Mouse (Mus musculus): ENCODE data around the gene Ywhag.

Ywhag gene

DNA sequence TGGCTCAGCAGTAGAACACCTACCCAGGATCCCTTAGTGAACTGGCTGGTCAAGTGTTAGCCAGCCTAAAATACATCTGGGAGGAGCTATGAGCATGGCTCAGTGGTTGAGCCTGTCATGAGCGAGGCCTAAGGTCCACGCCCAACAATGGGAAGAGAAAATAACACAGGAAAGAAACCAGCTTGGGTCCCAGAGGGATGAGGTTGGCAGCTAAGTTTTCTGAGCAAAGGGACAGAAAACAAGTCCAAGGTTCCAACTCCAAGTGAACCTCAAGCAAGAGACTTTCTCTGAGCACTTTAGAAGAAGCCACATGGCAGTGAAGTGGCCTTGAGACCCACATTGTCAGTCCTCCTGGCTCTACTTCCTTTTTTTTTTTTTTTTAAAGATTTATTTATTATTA, 17.2 kb upstream of the Ywhag start:
- DNase-seq (ENCODE audit: low read depth, low spot score): no peak

DNA sequence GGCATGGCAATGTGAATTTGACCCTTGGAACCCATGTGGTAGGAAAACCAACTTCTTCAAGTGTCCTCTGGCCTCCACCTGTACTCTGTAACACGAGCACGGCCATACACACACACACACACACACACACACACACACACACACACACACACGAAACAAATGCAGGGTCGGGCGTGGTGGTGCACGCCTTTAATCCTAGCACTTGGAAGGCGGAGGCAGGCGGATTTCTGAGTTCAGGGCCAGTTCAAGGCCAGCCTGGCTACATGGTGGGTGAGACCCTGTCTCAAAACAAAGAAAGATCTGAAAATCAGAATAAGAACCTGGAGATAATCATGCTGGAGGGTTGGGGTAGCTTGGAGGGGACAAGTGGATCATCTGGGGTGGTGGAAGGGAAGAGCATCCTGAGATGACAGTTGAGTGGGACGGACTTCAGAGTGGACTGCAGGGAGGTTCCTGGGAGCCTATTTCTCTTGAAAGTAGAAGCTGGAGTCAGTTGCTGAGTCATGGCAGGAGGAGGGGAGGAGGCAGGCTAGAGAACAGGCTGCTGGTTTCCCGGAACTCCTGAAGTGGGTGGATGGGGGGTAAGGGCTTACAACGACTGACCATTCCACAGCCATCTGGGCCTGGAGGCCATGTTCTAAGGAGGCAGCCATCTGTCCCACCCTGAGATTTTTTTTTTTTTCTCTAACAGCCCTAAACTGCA, 16.4 kb upstream of the Ywhag start:
- DNase-seq (ENCODE audit: low read depth, low spot score): peak; percentile 57

DNA sequence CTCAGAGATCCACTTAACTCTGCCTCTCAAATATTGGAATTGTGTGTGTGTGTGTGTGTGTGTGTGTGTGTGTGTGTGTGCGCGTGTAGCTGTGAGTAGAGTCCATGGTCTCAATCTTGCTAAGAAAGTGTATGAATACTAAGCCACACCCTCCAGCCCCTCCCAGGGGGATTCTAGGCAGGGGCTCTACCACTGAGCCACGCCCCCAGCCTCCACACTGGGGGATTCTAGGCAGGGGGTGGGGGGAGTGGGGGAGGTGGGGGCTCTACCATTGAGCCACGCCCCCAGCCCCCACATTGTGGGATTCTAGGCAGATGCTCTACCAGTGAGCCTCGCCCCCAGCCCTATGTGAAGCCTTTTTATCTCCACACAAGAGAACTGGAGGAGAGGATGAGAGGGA, 12.2 kb upstream of the Ywhag start:
- DNase-seq (ENCODE audit: low read depth, low spot score): peak; percentile 84

DNA sequence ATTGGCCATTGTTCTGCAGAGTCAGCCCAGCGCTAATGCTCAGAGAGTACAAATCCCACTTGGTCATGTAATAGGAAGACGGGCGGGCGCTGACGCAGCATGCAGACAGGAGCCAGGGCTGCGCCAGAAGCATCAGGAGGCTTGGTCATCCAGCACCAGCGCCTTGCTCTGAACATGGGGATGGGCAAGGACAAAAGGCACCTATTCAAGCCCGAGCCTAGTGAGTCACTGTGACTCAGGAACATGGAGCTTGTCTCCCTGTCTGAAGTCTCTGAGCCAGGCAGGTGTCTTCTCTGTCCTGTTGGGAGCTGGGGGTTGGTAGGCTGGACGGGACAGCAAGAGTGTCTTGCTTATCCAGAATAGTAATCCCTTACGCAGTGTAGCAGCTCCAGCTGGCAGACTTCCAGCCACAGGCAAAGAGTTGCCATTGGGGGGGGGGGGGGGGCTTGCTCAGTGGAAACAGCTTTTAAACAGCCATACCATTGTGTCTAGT, 11.5 kb upstream of the Ywhag start:
- DNase-seq (ENCODE audit: low read depth, low spot score): no peak

DNA sequence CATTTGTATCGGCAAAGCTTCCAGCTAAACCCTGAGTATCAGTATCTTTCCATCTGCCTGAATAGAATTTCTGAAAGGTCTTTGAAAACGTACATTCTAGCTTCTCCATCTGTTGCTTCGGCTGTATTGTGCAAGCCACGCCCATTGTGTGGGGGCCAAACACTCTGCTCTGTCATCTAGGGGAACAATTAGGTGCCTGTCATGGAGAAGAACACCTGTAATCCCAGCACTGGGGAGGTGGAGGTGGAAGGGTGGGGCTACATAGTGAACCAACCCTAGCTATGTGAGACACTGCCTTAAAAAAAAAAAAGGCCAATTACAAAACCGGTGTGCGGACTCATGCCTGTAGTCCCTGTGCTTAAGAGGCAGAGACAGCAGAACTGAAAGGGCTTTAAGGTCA, 8.3 kb upstream of the Ywhag start:
- peak; percentile 49 for DNase-seq (ENCODE audit: low read depth, low spot score)

DNA sequence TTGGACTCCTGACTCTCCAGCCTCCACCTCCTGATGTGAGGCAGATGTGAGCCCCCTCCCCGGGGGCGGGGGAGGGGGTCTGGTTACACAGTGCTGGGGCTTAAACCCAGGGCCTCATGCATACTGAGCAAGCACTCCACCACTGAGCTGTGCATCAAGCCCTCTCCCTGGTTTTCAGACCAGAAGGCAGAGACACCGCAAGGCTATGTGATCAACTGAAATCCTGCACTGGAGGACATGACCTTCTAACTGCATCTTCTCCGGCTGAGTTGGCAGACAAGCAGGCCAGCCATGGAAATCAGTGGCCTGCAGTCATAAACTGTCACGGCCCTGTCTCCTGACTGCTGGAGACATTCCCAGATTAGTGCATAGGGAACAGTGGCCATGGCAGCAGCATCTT, 6.2 kb upstream of the Ywhag start:
- DNase-seq (ENCODE audit: low read depth, low spot score): peak; percentile 62

DNA sequence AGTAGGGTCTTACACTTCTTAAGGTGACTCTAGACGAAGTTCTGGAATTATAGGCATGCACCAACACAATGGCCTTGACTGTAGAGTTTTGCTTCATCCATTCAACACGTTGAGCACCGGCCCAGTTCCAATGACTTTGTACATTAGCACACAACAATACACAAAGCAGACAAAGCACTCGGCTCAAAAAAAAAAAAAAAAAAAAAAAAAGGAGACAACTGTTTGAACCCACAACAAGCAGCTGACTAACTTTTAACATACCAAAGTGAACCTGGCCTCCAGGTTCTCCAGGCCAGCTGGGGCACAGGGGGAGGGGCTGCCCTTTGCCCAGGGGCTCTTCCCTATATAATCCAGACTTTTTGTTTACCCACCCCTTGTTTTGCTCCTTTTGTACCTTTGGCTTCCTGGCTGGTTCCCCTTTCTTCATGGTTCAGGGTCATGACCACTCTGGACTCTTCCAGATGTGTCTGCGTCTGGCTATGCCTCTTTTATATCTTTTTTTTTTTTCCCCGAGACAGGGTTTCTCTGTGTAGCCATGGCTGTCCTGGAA, 1.3 kb upstream of the Ywhag start:
- peak; percentile 81 for DNase-seq (ENCODE audit: low read depth, low spot score)

DNA sequence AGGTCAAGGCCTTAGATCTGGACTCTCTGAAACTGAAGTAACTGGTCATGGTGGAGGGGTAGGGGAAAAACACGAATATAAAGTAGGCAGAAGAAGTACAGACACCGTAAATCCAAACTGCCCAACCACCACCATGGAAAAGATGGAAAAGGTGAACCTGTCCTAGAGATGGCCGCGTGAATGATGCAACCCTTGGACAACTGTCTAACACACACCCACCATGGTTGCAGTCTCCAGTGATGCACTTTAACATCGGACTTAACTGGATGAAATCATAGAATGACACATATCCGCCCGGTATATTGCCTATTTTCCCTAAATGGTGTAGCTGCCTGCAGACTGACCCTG, 734 bp upstream of the Ywhag start:
- no peak for DNase-seq (ENCODE audit: low read depth, low spot score)

DNA sequence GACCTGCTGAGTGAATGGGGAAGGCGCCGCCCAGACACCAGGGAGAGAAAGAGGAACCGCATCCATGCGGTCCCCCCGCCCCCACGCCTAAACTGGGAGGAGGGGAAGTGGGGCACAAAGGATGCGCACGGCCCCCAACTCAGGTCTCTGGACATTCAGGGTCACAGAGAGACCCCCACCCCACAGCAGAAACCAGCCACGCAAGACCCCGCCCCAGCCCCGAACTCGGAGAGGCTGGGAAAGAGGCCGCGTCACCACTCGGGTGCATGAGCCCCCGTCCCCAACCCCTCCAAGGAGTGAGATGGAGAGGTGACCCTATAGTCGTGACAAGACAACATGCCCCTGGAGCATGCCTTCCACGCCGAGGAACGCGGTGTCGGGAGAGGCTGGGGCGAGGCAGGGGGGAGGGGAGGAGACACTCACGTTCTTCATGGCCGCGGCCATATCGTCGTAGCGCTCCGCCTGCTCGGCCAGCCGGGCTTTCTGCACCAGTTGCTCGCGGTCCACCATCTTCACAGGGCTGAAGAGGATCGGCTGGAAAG, 445 bp downstream of the Ywhag start:
- peak; percentile 84 for DNase-seq (ENCODE audit: low read depth, low spot score)

DNA sequence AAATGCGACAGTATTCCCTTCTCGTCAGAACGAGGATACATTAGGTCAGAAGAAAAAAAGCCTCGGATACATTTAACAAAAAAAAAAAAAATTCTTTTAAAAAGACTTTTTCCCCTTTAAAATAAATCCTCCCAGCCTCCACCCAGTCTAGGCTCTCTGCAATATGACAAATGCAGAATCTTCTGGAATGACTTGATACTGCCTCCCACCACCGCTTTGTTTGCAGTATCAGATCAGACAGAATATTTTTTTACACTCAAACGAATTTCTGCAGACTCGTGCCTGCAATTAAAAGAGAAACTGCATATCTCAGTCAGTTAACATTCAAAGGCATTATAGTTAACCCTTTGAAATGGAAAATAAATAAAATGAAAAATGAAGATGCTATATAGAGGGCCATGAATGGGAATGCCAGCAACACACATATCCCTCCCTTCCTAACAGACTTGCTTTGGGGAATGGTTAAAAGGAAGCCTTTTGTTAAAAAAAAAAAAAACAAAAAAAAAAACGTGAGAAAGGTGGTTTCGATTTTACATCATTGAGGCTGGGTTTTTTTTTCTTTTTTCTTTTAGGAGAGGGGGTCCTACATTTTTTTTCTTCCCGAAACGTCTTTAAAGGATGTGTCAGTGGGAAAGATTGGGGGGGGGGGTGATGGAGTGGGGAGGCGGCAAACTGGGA, 1.1 kb downstream of the Ywhag start:
- DNase-seq (ENCODE audit: low read depth, low spot score): no peak

DNA sequence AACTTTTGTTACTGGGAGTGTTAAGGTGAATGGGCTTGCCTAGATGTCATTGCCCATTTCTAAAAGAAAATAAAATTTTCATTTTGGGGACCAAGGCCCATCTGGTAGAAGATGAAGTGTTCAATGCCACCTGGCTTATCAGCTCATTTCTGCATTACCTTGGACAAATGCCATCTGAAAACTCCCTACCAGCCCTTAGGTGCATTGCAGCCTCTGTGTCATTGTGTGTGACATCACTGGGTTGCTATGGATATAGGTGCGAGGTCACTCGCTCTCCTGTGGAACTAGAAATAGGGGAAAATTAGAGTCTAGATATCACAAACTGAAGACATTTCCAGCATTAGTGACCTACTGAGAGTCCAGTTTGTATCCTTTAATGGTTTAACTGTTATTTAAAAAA, 2.1 kb downstream of the Ywhag start:
- DNase-seq (ENCODE audit: low read depth, low spot score): no peak

DNA sequence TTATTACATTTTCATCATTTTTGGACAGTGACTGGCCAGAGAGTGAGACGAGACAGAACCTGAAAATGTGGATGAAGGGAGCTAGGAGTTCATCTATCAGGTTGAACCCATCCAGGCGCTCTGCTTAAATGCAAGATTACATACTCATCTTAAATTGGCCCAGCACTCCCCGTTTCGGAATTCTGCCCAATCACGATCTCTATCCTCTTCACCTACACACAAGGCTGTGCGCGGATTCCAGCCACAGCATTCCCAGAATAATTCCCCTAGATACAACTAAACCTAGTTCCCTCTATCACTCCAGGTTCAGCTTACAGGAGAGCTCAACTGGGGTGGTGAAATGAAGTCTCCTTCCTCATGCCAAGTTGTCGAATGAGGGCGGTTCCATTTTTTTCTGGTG, 2.9 kb downstream of the Ywhag start:
- DNase-seq (ENCODE audit: low read depth, low spot score): no peak

DNA sequence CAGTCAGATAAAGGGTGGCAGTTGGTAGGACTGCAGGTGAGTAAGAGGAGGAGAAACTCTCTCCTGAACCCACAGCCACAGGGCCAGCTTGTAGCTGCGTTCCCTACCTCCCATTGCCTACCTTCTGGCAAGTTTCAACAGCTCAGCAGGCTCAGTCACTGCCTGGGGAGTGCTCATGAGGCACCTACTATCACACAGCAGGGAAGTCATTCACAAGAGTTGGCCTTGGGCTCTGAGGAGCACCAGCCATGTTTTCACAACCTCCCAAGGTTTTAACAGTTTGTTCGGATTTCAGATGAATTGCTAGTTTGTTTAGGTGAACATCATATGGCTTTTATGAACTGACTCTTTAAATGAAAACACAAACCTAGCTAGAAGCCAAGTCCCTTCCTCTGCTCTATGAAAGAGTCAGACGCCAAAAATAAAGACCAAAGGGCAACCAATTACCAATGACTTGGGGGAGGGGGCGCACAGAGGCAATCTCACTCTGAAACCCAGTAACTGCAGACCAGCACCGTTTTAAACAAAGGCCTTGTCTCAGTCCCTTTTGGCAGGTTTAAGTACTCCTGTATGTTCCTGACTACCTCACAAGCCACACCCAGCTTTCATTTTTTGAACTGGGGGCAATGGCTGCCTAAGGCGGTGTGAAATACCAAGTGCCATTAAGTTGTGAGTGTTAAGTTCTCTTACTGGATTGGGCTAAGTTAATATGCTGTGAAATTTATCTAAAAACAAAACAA, 4.6 kb downstream of the Ywhag start:
- peak; percentile 50 for DNase-seq (ENCODE audit: low read depth, low spot score)

DNA sequence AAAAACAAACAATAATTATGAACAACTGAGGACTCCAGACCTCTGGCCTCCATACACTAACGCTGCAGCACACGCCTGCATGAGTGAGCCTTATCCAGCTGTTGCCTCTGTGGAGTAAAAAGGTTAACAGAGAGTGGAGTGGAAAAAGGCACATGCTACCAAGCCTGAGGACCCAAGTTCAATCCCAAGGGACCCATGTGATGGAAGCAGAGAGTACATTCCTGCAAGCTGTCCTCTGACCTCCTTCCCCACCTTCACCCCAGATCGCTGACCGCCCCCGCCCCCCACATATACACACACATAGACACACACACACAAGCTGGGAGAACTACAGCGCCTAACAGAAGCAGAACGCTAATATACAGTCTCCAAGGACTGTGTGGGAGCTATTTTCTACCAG, 10.5 kb downstream of the Ywhag start:
- DNase-seq (ENCODE audit: low read depth, low spot score): no peak

DNA sequence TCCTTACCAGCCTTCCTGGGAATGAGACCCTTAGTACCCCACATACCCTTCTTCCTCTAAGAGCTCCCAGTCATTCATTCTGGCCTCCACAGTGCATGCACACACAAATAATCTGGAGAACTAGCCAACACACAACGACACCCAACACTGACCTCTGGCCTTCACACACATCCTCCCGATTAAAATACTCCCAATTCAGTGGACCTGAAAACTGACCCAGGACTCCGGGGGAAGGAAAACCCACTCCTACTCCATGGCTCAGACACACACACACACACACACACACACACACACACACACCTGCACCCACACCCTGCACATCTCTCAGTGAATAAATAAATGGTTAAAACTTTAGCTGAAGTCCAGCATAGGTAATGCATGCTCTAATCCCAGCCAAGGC, 14.5 kb downstream of the Ywhag start:
- DNase-seq (ENCODE audit: low read depth, low spot score): no peak

DNA sequence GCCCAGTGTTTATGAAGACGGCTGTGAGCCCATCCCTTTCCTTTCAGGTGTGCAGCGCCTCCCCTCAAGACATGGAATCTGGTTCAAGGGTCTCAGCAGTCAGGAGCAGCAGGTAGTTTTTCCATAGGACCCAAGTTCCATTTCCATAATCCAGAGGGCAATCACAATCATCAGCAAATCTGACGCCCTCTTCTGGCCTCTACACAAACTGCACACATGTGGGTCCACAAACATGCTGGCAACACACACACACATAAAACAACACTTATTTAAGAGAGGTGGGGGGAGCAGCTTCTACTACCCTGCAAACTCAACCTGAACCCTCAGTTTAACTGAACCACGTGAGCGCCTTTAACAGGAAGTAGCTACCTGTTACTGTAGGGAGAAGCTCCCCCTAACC, 15.8 kb downstream of the Ywhag start:
- DNase-seq (ENCODE audit: low read depth, low spot score): no peak

DNA sequence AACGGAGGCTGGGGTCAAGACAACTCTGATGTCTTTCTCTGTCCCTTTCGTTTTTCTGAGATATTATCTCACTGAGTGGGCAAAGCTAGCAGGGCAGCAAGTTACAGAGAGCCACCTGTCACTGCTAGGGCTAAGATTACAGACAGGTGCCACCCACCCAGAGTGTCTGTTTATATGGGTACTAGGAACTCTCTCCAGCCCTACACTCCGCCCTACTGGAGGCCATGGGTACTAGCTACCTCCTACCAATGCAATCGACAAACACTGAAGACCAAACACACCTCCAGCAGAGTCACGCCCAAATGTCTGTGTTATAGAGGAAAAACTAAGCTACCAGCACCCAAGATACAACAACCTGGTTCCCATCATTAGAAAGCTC, 16.4 kb downstream of the Ywhag start:
- DNase-seq (ENCODE audit: low read depth, low spot score): peak; percentile 69

DNA sequence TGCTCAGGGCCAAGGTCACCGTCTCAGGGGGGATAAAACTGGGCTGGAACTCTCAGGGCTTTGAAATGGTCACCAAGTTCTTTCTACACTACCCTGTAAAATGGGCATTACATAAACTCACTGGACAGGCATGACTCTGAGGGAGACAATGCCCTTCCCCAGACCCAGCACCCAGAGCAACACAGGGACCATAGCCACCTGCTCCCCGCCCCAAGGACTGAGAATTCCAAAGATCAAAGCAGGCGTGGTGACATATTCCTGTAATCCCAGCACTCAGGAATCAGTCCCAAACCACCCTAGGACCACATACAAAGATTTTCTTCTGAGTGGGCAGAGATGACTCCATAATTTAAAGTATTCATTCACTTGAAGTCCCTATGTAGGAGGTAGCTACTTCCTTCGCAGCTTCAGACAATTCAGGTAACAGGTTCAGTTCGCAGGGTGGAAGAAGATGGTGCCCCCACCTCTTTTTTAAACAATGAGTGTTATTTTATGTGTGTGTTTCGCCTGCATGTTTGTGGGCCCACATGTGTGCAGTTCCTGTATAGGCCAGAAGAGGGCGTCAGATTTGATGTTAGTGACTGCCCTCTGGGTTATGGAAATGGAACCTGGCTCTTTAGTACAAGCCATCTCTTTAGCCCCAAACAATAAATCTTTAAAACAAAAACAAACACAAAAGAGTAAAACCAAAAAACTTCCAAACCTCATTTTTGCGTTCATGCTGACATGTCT, 16.9 kb downstream of the Ywhag start:
- DNase-seq (ENCODE audit: low read depth, low spot score): peak; percentile 62

DNA sequence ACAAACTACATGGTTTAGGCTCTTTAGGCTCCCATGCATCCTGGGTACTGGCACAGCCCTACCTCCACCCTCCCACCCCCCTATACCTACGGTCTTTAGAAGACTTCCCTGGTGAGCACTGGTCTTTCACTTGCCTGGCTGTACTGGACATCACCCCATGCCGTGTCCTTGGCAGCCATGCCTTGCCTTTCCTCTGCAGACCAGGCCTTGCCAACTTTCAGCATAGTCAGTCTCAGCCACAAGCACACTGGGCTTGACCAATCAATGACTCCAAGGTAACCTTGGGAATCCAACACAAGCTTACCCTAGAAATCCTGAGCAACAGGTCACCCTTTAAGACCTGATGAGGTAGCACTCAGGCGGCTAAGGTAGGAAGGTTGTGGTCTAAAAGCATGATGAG, 17.8 kb downstream of the Ywhag start:
- no peak for DNase-seq (ENCODE audit: low read depth, low spot score)

DNA sequence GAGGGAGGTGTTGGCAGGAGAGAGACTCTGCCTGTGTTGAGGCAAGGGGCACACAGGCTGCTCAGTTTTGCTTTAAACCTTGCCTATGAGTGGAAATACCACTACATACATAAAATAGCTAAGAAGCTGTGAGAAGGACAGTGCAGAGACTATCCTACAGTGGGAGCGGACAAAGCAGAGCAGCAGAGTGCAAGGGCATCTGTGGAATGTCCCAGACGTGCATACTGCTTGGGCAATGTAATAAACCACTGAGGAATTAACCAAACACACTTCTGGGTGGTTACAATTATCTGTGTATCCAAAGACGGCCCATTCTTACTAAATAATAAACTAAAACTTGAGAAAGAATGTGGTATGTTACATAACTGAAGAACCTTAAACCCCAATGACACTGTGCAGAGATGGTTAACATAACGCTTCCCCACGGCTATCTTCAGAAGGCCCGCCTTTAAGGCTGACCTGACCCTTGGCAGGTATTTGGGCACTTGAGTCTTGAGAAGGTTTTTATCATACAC, 18.3 kb downstream of the Ywhag start:
- DNase-seq (ENCODE audit: low read depth, low spot score): no peak

DNA sequence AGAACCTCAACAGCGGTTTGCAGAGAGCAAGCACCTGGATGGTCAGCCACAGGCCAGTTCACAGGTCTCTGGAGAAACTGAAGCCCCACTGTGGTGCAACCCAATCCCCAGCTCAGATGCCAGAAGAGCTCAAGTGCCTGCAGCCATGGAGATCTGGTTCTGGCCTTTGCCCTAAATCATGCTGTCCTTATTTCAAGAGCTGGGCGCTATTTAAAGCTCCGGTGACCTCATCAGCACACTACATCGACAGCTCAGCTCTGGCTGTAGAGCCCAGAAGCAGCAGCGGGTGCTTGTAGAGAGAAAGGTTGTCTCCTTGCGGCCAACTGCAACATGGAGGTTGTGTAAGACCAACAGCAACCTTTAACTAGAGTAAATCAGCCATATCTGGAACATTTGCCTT, 20.3 kb downstream of the Ywhag start:
- DNase-seq (ENCODE audit: low read depth, low spot score): no peak
